Mouse (Mus musculus) hindbrain, postnatal 0 days (tissue): ENCODE data around the gene B430305J03Rik. TPM values are rescaled to one million over a fixed set of nuclear protein-coding genes. Genes with fewer than 3 reads are reported as not detected.

ENCODE experiments used
- ATAC-seq: fragments of 200-750 bp; cut with Nextera tagmentation; 2 replicates; pipeline ENCODE4 v1.8.0; 2017; ENCODE audit warnings: mild to moderate bottlenecking, moderate TSS enrichment, moderate library complexity
- DNase-seq: peaks from one replicate; pipeline ENCODE4 v3.0.0-alpha.2; 2015; ENCODE audit warnings: low spot score
- H3K27ac ChIP-seq: fragments of 300-500 bp; sonication (generic); 2 replicates; pipeline ENCODE4 v1.5.1; 2014; ENCODE audit warnings: mild to moderate bottlenecking
- H3K27me3 ChIP-seq: fragments of 300-500 bp; sonication (generic); 2 replicates; pipeline ENCODE4 v1.6.1; 2014; ENCODE audit warnings: low read length, mixed read lengths; ENCODE audit not compliant: insufficient read depth
- H3K36me3 ChIP-seq: fragments of 300-500 bp; sonication (generic); 2 replicates; pipeline ENCODE4 v1.6.1; 2014; ENCODE audit warnings: low read length, mixed read lengths; ENCODE audit not compliant: insufficient read depth
- H3K4me1 ChIP-seq: fragments of 300-500 bp; sonication (generic); 2 replicates; pipeline ENCODE4 v1.6.1; 2014; ENCODE audit warnings: antibody characterized with exemption, low read length, mixed read lengths; ENCODE audit not compliant: insufficient read depth
- H3K4me2 ChIP-seq: fragments of 300-500 bp; sonication (generic); 2 replicates; pipeline ENCODE4 v1.6.1; 2014; ENCODE audit warnings: low read depth, mild to moderate bottlenecking, low read length, moderate library complexity, mixed read lengths
- H3K4me3 ChIP-seq: fragments of 300-500 bp; sonication (generic); 2 replicates; pipeline ENCODE4 v1.5.1; 2014; ENCODE audit warnings: low read length
- H3K9ac ChIP-seq: fragments of 300-500 bp; sonication (generic); replicated peaks from 2 replicates; pipeline ENCODE4 v1.6.1; 2014; ENCODE audit warnings: mild to moderate bottlenecking, low read length, moderate library complexity, mixed read lengths
- H3K9me3 ChIP-seq: fragments of 300-500 bp; sonication (generic); 2 replicates; pipeline ENCODE4 v1.6.1; 2016; ENCODE audit warnings: low read length, mixed read lengths
- CTCF ChIP-seq: IDR thresholded peaks from 2 replicates; pipeline ENCODE4 v1.5.1; 2016; ENCODE audit warnings: antibody characterized with exemption, control low read depth, low read depth
- WGBS: fragments of 180-500 bp; shearing (Covaris S2); extraction: QIAGEN DNeasy Blood & Tissue Kit; methylation state at CpG from one replicate; pipeline ENCODE4 v1.1.7; 2014; 5-methylcytosine and 5-hydroxymethylcytosine counted together
- polyA plus RNA-seq: library from polyadenylated mRNA; unstranded; fragments of >200 nt; fragmentation: Nextera tagmentation; extraction: Ambion mirVana; gene quantifications from 2 replicates; pipeline ENCODE4 v1.2.1, GENCODE M21; 2015
- total RNA-seq: library from RNA; depleted of rRNA; stranded (reverse); fragments of >200 nt; gene quantifications from 2 replicates; pipeline ENCODE4 v1.2.3, GENCODE M21; 2014

The B430305J03Rik gene
- total and polyA plus RNA-seq, 2 experiments from 2014 or later = 3.0 TPM; not detected in 1

- no peaks in the 10 kb centered on the region for H3K36me3 ChIP-seq
- H3K27ac ChIP-seq = no peak overlapping the region
- no peak for TF ChIP-seq CTCF
- H3K4me2 ChIP-seq = no peak overlapping the region
- no peak for ATAC-seq
- no peaks in the 10 kb centered on the region for H3K27me3 ChIP-seq
- H3K4me1 ChIP-seq = no peaks in the 10 kb centered on the region
- no peaks in the 10 kb centered on the region for H3K9me3 ChIP-seq
- no peak overlapping the region for H3K4me3 ChIP-seq
- DNase-seq = no peak
- no peak overlapping the region for H3K9ac ChIP-seq
- 96% methylated on average over 1 of the region's 1 CpGs for WGBS
Measured at GRCm38 (mm10) chr3:61392881-61393280, 27.1 kb upstream of the B430305J03Rik start.

- Histone ChIP-seq H3K36me3 (no peaks in the 10 kb centered on the region), H3K9me3 (no peaks in the 10 kb centered on the region), H3K4me2 (no peak overlapping the region), H3K27me3 (no peaks in the 10 kb centered on the region), H3K9ac (no peak overlapping the region), H3K4me3 (no peak overlapping the region), H3K27ac (no peak overlapping the region), H3K4me1 (no peaks in the 10 kb centered on the region)
- no peak for ATAC-seq
- DNase-seq = no peak
- TF ChIP-seq CTCF = no peak
- 82% methylated on average over 4 of the region's 4 CpGs for WGBS
Measured at GRCm38 (mm10) chr3:61391564-61391963, 25.8 kb upstream of the B430305J03Rik start.

DNA sequence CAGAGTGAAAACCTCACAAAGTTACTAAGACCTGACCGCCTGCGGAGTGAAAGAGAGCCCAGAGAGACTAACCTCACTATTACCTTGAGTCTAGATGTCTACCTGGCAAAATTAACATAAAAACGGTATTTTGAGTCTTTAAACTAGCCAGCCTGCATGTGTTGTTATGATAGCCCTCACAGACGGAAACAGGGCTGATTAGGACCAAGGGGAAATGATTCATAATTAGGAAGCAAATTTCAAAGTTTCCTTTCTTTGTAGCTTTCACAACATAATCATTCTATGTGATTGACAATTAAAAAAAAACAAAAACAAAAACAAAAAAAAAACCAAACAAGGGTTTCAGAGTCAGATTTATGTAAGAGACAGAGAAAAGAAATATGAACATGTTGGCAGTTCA is 20.6 kb upstream of the B430305J03Rik start:
- 85% methylated on average over 4 of the region's 4 CpGs for WGBS
- ATAC-seq = no peak
- no peak for DNase-seq
- H3K4me3 ChIP-seq = no peak overlapping the region
- H3K9me3 ChIP-seq = no peaks in the 10 kb centered on the region
- no peak overlapping the region for H3K9ac ChIP-seq
- H3K4me1 ChIP-seq = no peaks in the 10 kb centered on the region
- no peaks in the 10 kb centered on the region for H3K36me3 ChIP-seq
- no peaks in the 10 kb centered on the region for H3K27me3 ChIP-seq
- no peak for TF ChIP-seq CTCF
- no peak overlapping the region for H3K27ac ChIP-seq
- H3K4me2 ChIP-seq = no peak overlapping the region

DNA sequence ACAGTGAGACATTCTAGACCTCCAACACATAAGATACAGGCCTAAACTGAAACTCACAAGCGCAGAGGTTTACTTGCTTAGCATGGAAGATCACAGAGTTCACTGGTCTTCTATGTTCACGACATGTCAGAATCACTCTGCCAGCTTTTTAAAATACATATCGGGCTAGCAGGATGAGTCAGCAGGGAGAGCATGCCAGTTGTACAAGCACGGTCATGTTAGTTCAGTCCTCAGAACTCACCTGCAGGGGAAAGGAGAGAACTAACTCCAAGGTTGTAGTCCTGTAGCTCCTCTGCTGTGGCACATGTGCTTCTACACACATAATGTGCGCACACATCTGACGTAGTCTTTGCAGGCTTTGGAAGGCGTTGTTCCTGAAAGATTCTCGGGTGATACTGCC is 10.2 kb upstream of the B430305J03Rik start:
- no peak for TF ChIP-seq CTCF
- Histone ChIP-seq H3K27ac (no peak overlapping the region), H3K27me3 (no peaks in the 10 kb centered on the region), H3K4me1 (no peaks in the 10 kb centered on the region), H3K9ac (no peak overlapping the region), H3K4me2 (no peak overlapping the region), H3K9me3 (no peaks in the 10 kb centered on the region), H3K36me3 (no peaks in the 10 kb centered on the region), H3K4me3 (no peak overlapping the region)
- DNase-seq = no peak
- 92% methylated on average over 8 of the region's 8 CpGs for WGBS
- no peak for ATAC-seq

DNA sequence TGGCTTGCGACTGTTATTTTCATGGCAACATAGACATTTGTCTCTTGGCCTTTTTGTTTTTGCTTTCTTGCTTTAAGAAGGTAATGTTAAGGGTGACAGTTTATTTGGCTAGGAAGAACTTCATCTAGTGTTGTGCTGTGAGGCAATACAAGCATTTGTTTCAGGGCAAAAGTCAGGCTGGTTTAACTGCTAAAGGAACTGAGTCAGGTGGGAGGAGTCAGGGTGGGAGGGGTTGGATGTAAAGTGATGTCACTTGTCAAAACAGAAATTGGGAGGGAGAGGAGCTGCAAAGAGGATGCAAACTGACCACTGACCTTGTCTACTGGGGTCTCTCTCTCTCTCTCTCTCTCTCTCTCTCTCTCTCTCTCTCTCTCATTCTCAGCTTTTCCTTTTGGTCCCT is 2.7 kb upstream of the B430305J03Rik start:
- H3K4me1 ChIP-seq = peaks cover 5% of the 10 kb centered on the region; the same call in 1 of the 2 replicates
- ATAC-seq (no peak), DNase-seq (no peak)
- 88% methylated on average over 1 of the region's 1 CpGs for WGBS
- no peak for TF ChIP-seq CTCF
- no peak overlapping the region for H3K27ac ChIP-seq
- no peaks in the 10 kb centered on the region for H3K27me3 ChIP-seq
- H3K9me3 ChIP-seq = no peaks in the 10 kb centered on the region
- H3K36me3 ChIP-seq = no peaks in the 10 kb centered on the region
- H3K9ac ChIP-seq = no peak overlapping the region
- 0 out of 2 replicates have a peak overlapping the region, but pooled peaks have one; percentile 10 for H3K4me2 ChIP-seq
- H3K4me3 ChIP-seq = no peak overlapping the region

- H3K27me3 ChIP-seq = no peaks in the 10 kb centered on the region
- peak overlapping the region; percentile 59 for H3K4me3 ChIP-seq
- peak overlapping the region; percentile 93 for H3K4me2 ChIP-seq
- no peaks in the 10 kb centered on the region for H3K36me3 ChIP-seq
- WGBS = under 1% methylated on average over 68 of the region's 68 CpGs
- H3K27ac ChIP-seq = peak overlapping the region; percentile 87
- H3K9ac ChIP-seq = peak overlapping the region; percentile 89
- no peaks in the 10 kb centered on the region for H3K9me3 ChIP-seq
- DNase-seq (peak; percentile 68), ATAC-seq (no peak; the same call in 1 of the 2 replicates)
- no peak; the same call in 1 of the 2 replicates for TF ChIP-seq CTCF
- peaks cover 5% of the 10 kb centered on the region; the same call in 1 of the 2 replicates for H3K4me1 ChIP-seq
Measured at GRCm38 (mm10) chr3:61364978-61365778, 573 bp downstream of the B430305J03Rik start.

DNA sequence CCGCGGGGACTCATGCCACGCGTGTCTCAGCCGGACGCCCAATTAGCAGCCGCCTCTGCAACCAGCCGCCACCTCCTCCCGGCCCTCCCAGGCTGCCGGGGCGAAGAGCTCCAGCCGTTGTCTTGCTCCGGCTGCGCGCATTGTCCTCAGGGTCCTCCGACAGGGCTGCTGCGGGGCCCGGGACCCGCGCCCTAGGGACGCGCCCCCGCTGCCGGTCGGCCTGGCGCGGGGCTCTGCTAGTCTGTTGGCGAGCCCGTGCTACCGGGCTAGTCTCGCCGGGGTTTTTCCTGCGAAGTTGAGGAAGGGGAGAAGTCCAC is 1.1 kb downstream of the B430305J03Rik start:
- ATAC-seq (no peak), DNase-seq (no peak)
- peak overlapping the region; percentile 87 for H3K27ac ChIP-seq
- H3K36me3 ChIP-seq = no peaks in the 10 kb centered on the region
- peaks cover 5% of the 10 kb centered on the region; the same call in 1 of the 2 replicates for H3K4me1 ChIP-seq
- peak overlapping the region; percentile 89 for H3K9ac ChIP-seq
- H3K9me3 ChIP-seq = no peaks in the 10 kb centered on the region
- peak overlapping the region; percentile 93 for H3K4me2 ChIP-seq
- whole genome bisulfite sequencing = 1% methylated on average over 27 of the region's 33 CpGs
- H3K4me3 ChIP-seq = peak overlapping the region; percentile 59
- H3K27me3 ChIP-seq = no peaks in the 10 kb centered on the region
- TF ChIP-seq CTCF = no peak
